ENCODE assay signal across 10 mouse cellular contexts in genomic region chr3:145925506-145925905, GRCm38 (mm10). TPM values are rescaled to one million over a fixed set of nuclear protein-coding genes. Genes with fewer than 3 reads are reported as not detected.
DNase-seq lines count a peak whose midpoint lies in the region; ATAC-seq lines count a peak whose summit lies in the region.
"Had no signal": no experiment of that assay in that cellular context is flagged by ENCODE, and none has a peak within 500 bp of the region (broad histone marks: within the 10 kb centered on the region; RNA-seq: fewer than 3 reads in every experiment).

No protein-coding gene starts in this region.

- WGBS in heart, embryonic 15.5 days = 53% methylated on average over 5 of the region's 5 CpGs
- 71% methylated on average over 5 of the region's 5 CpGs for WGBS in hindbrain, embryonic 15.5 days
- WGBS in midbrain, embryonic 14.5 days = 75% methylated on average over 5 of the region's 5 CpGs

- H3K9me3 ChIP-seq in heart, embryonic 15.5 days (replicated peaks) = no peaks in the 10 kb centered on the region
- no peaks in the 10 kb centered on the region for H3K9me3 ChIP-seq in hindbrain, embryonic 15.5 days
- no peaks in the 10 kb centered on the region for H3K9me3 ChIP-seq in midbrain, embryonic 14.5 days (ENCODE audit: control insufficient read depth, low read length)

- no peaks in the 10 kb centered on the region for H3K27me3 ChIP-seq in heart, embryonic 15.5 days
- H3K27me3 ChIP-seq in hindbrain, embryonic 15.5 days = no peaks in the 10 kb centered on the region
- no peaks in the 10 kb centered on the region for H3K27me3 ChIP-seq in midbrain, embryonic 14.5 days (ENCODE audit: control insufficient read depth, insufficient read depth, low read length)
- H3K27me3 ChIP-seq: Patski had no signal

- H3K36me3 ChIP-seq in heart, embryonic 15.5 days = 0 out of 2 replicates have a peak, but pooled peaks cover 5% of the 10 kb centered on the region
- no peaks in the 10 kb centered on the region for H3K36me3 ChIP-seq in hindbrain, embryonic 15.5 days
- 0 out of 2 replicates have a peak, but pooled peaks cover 8% of the 10 kb centered on the region for H3K36me3 ChIP-seq in midbrain, embryonic 14.5 days (ENCODE audit: control insufficient read depth, insufficient read depth, low read length)

- DNase-seq in heart, adult 8-10 months (ENCODE audit: low spot score) = no peak
- DNase-seq in T-cell, adult 2 months (ENCODE audit: low spot score) = peak; percentile 45
- no peak for DNase-seq in midbrain, embryonic 14.5 days
- DNase-seq in layer of hippocampus, postnatal 10 days (ENCODE audit: low spot score in 2 of 2) = no peak
- no peak for DNase-seq in urinary bladder, adult 18-20 months (ENCODE audit: low spot score in 2 of 2)
- no peak for DNase-seq in kidney, postnatal 10 days
- DNase-seq: lung, postnatal 10 days had no signal

- H3K9ac ChIP-seq in heart, embryonic 15.5 days = peak overlapping the region; percentile 9; the same call in 1 of the 2 replicates
- peak overlapping the region; percentile 81; the same call in 1 of the 2 replicates for H3K9ac ChIP-seq in hindbrain, embryonic 15.5 days
- no peak overlapping the region for H3K9ac ChIP-seq in midbrain, embryonic 14.5 days (replicated peaks; ENCODE audit: low read length)

- ATAC-seq in heart, embryonic 15.5 days (replicated peaks; ENCODE audit: insufficient number of reproducible peaks, insufficient read depth, low FRiP score, low read depth) = no peak
- no peak for ATAC-seq in hindbrain, embryonic 15.5 days (ENCODE audit: low FRiP score, low read depth)
- ATAC-seq in midbrain, embryonic 14.5 days (ENCODE audit: low FRiP score, low TSS enrichment) = no peak

- peaks cover 25% of the 10 kb centered on the region for H3K4me1 ChIP-seq in heart, embryonic 15.5 days (replicated peaks)
- H3K4me1 ChIP-seq in hindbrain, embryonic 15.5 days (replicated peaks) = peaks cover 16% of the 10 kb centered on the region
- peaks cover 16% of the 10 kb centered on the region for H3K4me1 ChIP-seq in midbrain, embryonic 14.5 days (ENCODE audit: control insufficient read depth, insufficient read depth, low read length)

- no peak overlapping the region for H3K27ac ChIP-seq in heart, embryonic 15.5 days
- no peak overlapping the region for H3K27ac ChIP-seq in hindbrain, embryonic 15.5 days (replicated peaks)
- H3K27ac ChIP-seq in midbrain, embryonic 14.5 days (replicated peaks; ENCODE audit: low read depth, low read length) = no peak overlapping the region

- peak overlapping the region; percentile 71 for H3K4me3 ChIP-seq in heart, embryonic 15.5 days
- peak overlapping the region; percentile 64 for H3K4me3 ChIP-seq in hindbrain, embryonic 15.5 days
- peak overlapping the region; percentile 80; the same call in 1 of the 2 replicates for H3K4me3 ChIP-seq in midbrain, embryonic 14.5 days (replicated peaks; ENCODE audit: low read depth, low read length)

- H3K4me2 ChIP-seq in heart, embryonic 15.5 days = peak overlapping the region; percentile 70
- H3K4me2 ChIP-seq in hindbrain, embryonic 15.5 days = peak overlapping the region; percentile 69
- H3K4me2 ChIP-seq in midbrain, embryonic 14.5 days (ENCODE audit: low read length) = peak overlapping the region; percentile 78

RNA-seq across cellular contexts. Expression of gene Bcl10, which starts 2.9 kb away (rescaled TPM):
- polyA plus RNA-seq in heart, embryonic 15.5 days (2015; fragmentation: Nextera tagmentation; extraction: Ambion mirVana) = 38.2 and 38.5 TPM in 2 replicates
- total RNA-seq in heart, adult 8-10 months (2022) = 10 to 100 TPM; 14.9 to 17.6 (median 16.5) TPM
- polyA plus RNA-seq in hindbrain, embryonic 15.5 days (2015; fragmentation: Nextera tagmentation; extraction: Ambion mirVana) = 32.3 and 34.8 TPM in 2 replicates
- 34.3 and 42.3 TPM in 2 replicates for polyA plus RNA-seq in midbrain, embryonic 14.5 days (2014; fragmentation: Nextera tagmentation; extraction: Ambion mirVana)
- total RNA-seq in layer of hippocampus, postnatal 10 days (2021) = 10 to 100 TPM; 16.8 to 17.5 TPM

RNA-seq across cellular contexts. Expression of gene 2410004B18Rik, which starts 12.3 kb away (rescaled TPM):
- polyA plus RNA-seq in heart, embryonic 15.5 days (2015; fragmentation: Nextera tagmentation; extraction: Ambion mirVana) = 39.3 and 45.4 TPM in 2 replicates
- 10 to 100 TPM; 13.2 to 21.6 (median 18.0) TPM for total RNA-seq in heart, adult 8-10 months (2022)
- 81.0 and 84.4 TPM in 2 replicates for polyA plus RNA-seq in hindbrain, embryonic 15.5 days (2015; fragmentation: Nextera tagmentation; extraction: Ambion mirVana)
- 76.6 and 85.3 TPM in 2 replicates for polyA plus RNA-seq in midbrain, embryonic 14.5 days (2014; fragmentation: Nextera tagmentation; extraction: Ambion mirVana)
- 10 to 100 TPM; 35.8 to 44.8 TPM for total RNA-seq in layer of hippocampus, postnatal 10 days (2021)
